Mouse (Mus musculus) embryonic facial prominence, embryonic 10.5 days (tissue): Measurements from ENCODE around the gene A630076J17Rik. TPM values are rescaled to one million over a fixed set of nuclear protein-coding genes. Genes with fewer than 3 reads are reported as not detected.

Experiments used
- DNase-seq: peaks from one replicate; pipeline ENCODE4 v3.0.0-alpha.2; 2017; ENCODE audit warnings: low spot score
- H3K27ac ChIP-seq: fragments of 300-500 bp; sonication (generic); replicated peaks from 2 replicates; pipeline ENCODE4 v1.5.1; 2016; ENCODE audit warnings: mild to moderate bottlenecking
- H3K27me3 ChIP-seq: fragments of 300-500 bp; sonication (generic); replicated peaks from 2 replicates; pipeline ENCODE4 v1.6.1; 2016; ENCODE audit warnings: low read depth, mild to moderate bottlenecking; ENCODE audit not compliant: poor library complexity, severe bottlenecking
- H3K36me3 ChIP-seq: fragments of 300-500 bp; sonication (generic); replicated peaks from 2 replicates; pipeline ENCODE4 v1.6.1; 2016; ENCODE audit warnings: mild to moderate bottlenecking, moderate library complexity
- H3K4me1 ChIP-seq: fragments of 300-500 bp; sonication (generic); 2 replicates; pipeline ENCODE4 v1.6.1; 2016
- H3K4me3 ChIP-seq: fragments of 300-500 bp; sonication (generic); 2 replicates; pipeline ENCODE4 v1.5.1; 2016; ENCODE audit warnings: mild to moderate bottlenecking, moderate library complexity
- H3K9me3 ChIP-seq: fragments of 300-500 bp; sonication (generic); 2 replicates; pipeline ENCODE4 v1.6.1; 2016; ENCODE audit warnings: mild to moderate bottlenecking
- WGBS: fragments of 180-500 bp; shearing (Covaris S2); methylation state at CpG from one replicate; pipeline ENCODE4 v1.1.7; 2016; 5-methylcytosine and 5-hydroxymethylcytosine counted together
- polyA plus RNA-seq: library from polyadenylated mRNA; unstranded; fragments of >200 nt; fragmentation: Nextera tagmentation; extraction: Ambion mirVana; gene quantifications from 2 replicates; pipeline ENCODE4 v1.2.1, GENCODE M21; 2016

A630076J17Rik gene
- polyA plus RNA-seq, 1 experiment from 2014 or later = not detected

DNA sequence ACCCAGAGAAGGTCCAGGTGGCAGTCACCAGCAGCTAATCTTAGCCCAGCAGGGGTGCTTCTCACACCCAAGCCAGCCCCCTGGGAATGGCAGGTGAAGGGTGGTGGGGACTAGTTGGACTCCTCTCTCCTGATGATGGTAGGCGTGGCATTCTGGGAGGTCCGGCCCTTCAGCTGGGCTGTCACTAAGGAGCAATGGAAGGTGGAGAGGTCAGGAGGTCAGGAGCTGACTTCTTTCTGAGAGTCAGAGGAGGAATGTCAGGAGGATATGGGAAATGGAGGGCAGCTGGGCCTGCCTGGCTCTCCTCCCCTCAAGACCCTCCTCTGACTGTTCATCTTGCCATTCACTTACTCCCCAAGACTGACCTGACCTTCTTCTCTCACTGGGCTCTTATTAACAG lies 7.6 kb downstream of the A630076J17Rik start:
- Histone ChIP-seq H3K4me3 (no peak overlapping the region), H3K27me3 (no peaks in the 10 kb centered on the region)

DNA sequence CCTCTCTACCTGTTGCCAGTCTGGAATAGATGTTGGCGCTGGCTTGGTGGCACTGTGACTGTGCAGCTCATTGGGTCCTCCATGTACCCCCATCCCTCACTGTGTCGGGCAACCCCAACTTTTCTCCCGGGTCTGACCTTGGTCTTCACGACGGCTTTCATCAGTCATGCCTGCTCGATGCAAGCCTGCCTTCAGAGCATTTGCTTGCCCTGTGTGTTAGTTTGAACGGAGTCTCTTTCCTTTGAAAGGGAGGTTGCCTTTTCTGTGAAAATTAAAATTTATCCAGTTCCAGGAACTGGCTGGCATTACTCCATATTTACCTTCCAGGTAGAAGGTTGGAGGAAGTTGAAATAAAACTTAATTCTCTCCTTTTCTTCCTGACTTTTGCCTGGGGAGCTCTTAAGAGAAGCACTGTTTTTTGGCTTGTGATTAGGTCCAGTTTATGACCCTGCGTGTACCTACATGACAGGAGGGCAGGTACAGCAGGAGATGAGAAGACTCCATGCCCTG lies 8.1 kb downstream of the A630076J17Rik start:
- H3K36me3 ChIP-seq = no peaks in the 10 kb centered on the region
- no peaks in the 10 kb centered on the region for H3K9me3 ChIP-seq
- no peak overlapping the region for H3K27ac ChIP-seq
- H3K27me3 ChIP-seq = no peaks in the 10 kb centered on the region
- H3K4me3 ChIP-seq = no peak overlapping the region
- WGBS = 92% methylated on average over 8 of the region's 8 CpGs
- H3K4me1 ChIP-seq = peaks cover 11% of the 10 kb centered on the region
- no peak for DNase-seq

More for the DNA sequence above, 7.6 kb downstream of the A630076J17Rik start:
- H3K36me3 ChIP-seq = no peaks in the 10 kb centered on the region
- no peak overlapping the region for H3K27ac ChIP-seq
- 50% methylated on average over 2 of the region's 2 CpGs for WGBS
- peaks cover 11% of the 10 kb centered on the region for H3K4me1 ChIP-seq
- H3K9me3 ChIP-seq = no peaks in the 10 kb centered on the region
- DNase-seq = no peak

DNA sequence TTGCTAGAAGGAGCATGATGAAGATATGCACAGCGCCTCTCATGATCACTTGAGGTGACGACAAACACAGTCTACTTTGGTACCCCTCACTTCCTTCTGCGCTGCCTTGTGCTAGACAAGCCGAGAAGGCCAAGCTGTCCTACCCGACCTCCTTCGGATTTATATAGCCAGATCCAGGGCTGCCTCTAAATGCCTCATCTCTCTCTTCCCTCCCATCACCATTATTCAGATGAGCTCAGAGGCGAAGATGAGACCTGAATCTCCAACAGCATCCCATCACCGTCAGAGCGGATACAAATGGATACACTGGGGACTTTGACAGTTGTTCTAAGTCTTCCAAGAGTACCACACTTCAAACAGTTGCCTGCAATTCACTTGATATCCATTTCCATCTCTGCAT lies 9.2 kb downstream of the A630076J17Rik start, which contains the start of gene Prok1:
Prok1 (minus strand) TSS at position 101 of the 400 bp plus-strand sequence.
- peaks cover 11% of the 10 kb centered on the region for H3K4me1 ChIP-seq
- H3K9me3 ChIP-seq = no peaks in the 10 kb centered on the region
- DNase-seq = no peak
- WGBS = 88% methylated on average over 9 of the region's 9 CpGs
- no peaks in the 10 kb centered on the region for H3K27me3 ChIP-seq
- H3K4me3 ChIP-seq = no peak within 1 kb of the TSS
- H3K36me3 ChIP-seq = no peaks in the 10 kb centered on the region
- no peak within 1 kb of the TSS for H3K27ac ChIP-seq

DNA sequence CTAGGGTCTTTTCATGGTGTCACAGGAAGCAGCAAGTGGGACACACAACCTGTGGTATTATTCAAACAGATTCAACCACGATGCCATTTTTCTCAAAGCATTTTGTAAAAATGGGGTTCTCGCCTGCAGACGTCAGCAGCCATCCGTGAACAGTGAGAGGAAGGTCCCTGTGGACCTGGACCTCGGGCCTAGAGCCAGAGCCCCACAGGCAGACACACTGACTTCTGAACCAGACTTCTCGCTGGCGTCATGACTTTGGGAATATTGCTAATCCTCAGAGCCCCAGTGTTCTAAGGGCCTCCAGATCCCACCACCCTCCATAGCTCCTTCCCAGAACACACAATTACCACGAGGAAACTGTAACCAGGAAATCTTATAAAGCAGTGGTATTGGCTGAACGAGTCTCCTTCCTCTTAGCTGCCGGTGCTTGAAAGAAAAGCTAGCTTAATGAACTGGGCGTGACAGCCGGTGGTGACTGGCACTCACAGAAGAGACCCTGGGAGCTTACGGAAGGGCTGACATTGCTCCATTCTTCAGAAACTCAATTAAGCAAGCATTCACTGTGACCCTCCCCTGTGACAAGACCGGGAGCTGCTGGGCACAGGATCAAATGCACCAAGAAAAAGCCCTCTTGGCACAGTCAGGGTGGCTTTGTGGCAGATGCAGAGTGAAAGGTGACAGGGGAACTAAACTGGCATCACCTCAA lies 11.1 kb downstream of the A630076J17Rik start:
- H3K27me3 ChIP-seq = no peaks in the 10 kb centered on the region
- no peaks in the 10 kb centered on the region for H3K36me3 ChIP-seq
- peaks cover 11% of the 10 kb centered on the region for H3K4me1 ChIP-seq
- no peak overlapping the region for H3K4me3 ChIP-seq
- 44% methylated on average over 14 of the region's 14 CpGs for WGBS
- no peak for DNase-seq
- H3K9me3 ChIP-seq = no peaks in the 10 kb centered on the region
- no peak overlapping the region for H3K27ac ChIP-seq

DNA sequence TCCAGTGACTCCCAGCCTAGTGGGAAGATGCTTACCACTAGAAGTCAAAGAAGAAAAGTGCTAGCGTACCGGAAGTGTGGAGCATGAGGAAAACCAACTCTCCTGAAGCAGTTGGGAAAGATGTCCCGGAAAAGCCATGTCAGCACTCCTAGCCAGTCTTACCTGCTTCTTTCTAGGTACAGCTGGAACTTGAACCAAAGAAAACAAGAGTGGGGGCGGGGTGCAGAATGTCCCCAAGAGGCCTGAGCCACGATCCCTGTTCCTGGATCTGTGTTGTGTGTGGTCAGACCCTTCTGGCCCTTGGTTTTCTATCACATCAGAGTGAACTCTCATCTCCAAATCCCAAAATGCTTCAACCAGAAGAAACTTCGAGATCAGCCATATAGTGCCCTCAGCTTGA lies 16.5 kb downstream of the A630076J17Rik start:
- H3K27me3 ChIP-seq = no peaks in the 10 kb centered on the region
- WGBS = 77% methylated on average over 6 of the region's 6 CpGs
- peaks cover 15% of the 10 kb centered on the region; the same call in 1 of the 2 replicates for H3K4me1 ChIP-seq
- no peak overlapping the region for H3K4me3 ChIP-seq
- H3K36me3 ChIP-seq = no peaks in the 10 kb centered on the region
- H3K27ac ChIP-seq = no peak overlapping the region
- no peak for DNase-seq
- no peaks in the 10 kb centered on the region for H3K9me3 ChIP-seq

DNA sequence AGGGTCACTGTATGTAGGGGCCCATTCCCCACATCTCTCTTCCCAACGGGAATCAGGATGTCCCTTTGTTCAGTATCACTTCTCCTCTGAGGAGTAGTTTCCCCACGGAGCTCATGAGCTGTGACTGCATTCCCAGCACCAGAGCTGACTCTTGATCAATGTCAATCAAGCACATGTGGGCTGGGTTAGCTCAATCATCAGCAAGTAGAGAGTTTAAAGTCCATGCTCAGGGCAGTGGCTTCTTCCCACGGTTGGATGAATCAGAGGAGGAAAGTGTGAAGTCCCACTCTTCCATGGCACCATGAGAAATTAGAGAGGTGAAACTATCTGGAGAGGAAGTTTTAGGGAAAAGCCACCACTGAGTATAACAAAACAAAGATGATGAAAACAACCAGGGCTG lies 18.6 kb downstream of the A630076J17Rik start:
- Histone ChIP-seq H3K9me3 (no peaks in the 10 kb centered on the region), H3K4me3 (no peak overlapping the region), H3K4me1 (peaks cover 19% of the 10 kb centered on the region; the same call in 1 of the 2 replicates), H3K27ac (no peak overlapping the region), H3K36me3 (no peaks in the 10 kb centered on the region), H3K27me3 (no peaks in the 10 kb centered on the region; the same call in 1 of the 2 replicates)
- DNase-seq = no peak
- WGBS = 52% methylated on average over 3 of the region's 3 CpGs

DNA sequence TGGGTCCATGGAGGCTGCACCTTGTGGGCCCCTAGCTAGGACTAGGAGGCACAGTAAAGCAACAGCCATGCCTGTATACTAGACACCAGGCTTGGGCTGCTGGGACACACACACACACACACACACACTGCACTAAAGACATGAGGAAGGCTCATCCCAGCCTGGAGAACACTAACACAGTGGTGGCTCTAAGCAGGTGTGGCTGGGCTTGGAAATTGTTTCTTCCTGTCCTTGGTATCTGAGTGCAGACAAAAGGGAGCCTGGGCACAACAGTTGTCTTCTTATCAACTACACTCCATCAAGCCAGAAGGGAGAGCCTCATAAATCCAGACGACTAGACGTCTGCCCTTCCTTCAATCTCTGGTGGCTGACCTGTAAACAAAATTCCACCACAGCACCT lies 19.9 kb downstream of the A630076J17Rik start:
- no peaks in the 10 kb centered on the region for H3K36me3 ChIP-seq
- no peaks in the 10 kb centered on the region; the same call in 1 of the 2 replicates for H3K27me3 ChIP-seq
- no peak overlapping the region for H3K27ac ChIP-seq
- 76% methylated on average over 2 of the region's 2 CpGs for WGBS
- no peaks in the 10 kb centered on the region for H3K9me3 ChIP-seq
- DNase-seq = no peak
- H3K4me1 ChIP-seq = peaks cover 19% of the 10 kb centered on the region; the same call in 1 of the 2 replicates
- H3K4me3 ChIP-seq = no peak overlapping the region

DNA sequence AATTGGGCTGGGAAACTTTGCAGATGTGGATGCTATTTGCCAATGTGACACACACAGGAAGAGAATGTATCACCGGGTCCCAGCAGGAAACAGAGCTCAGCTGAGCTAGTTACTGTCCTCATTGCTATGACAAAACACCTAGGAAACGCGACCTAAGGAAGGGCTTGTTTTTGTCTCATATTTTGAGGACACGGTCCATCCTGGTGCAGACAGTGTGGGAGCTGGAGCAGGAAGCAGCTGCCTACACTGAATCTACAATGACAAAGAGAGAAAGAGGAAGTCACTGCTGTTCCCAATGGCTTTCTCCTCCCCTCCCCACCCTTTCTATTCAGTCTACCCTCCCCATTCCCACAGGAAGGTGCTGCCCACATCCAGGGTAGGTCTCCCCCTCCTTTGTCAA lies 21.6 kb downstream of the A630076J17Rik start:
- DNase-seq = no peak
- WGBS = 81% methylated on average over 4 of the region's 4 CpGs
- Histone ChIP-seq H3K27me3 (no peaks in the 10 kb centered on the region; the same call in 1 of the 2 replicates), H3K4me3 (no peak overlapping the region), H3K9me3 (no peaks in the 10 kb centered on the region), H3K4me1 (peaks cover 16% of the 10 kb centered on the region; the same call in 1 of the 2 replicates), H3K27ac (no peak overlapping the region), H3K36me3 (no peaks in the 10 kb centered on the region)

DNA sequence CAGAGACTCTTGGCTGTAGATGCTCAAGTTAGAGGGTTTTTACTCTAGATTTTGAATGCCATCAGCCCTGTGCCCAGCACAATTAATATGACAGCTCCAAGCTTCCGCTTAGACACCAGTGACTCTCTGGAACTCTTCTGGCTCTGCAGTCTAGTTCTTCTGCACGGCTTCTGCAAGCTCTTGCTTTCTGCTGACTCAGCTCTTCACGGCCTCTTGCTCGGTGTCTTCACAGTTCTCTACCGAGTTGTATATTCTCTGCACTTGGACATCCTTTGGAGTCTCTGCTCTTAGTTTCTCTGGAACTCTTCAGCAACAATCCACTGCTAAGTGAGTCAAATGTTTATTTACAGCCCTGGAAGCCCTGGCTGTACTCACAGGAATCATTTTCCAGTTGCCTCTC lies 23.5 kb downstream of the A630076J17Rik start:
- Histone ChIP-seq H3K36me3 (no peaks in the 10 kb centered on the region), H3K27ac (no peak overlapping the region), H3K27me3 (no peaks in the 10 kb centered on the region; the same call in 1 of the 2 replicates), H3K9me3 (no peaks in the 10 kb centered on the region), H3K4me1 (0 out of 2 replicates have a peak, but pooled peaks cover 11% of the 10 kb centered on the region), H3K4me3 (no peak overlapping the region)
- WGBS = 82% methylated on average over 5 of the region's 5 CpGs
- no peak for DNase-seq

DNA sequence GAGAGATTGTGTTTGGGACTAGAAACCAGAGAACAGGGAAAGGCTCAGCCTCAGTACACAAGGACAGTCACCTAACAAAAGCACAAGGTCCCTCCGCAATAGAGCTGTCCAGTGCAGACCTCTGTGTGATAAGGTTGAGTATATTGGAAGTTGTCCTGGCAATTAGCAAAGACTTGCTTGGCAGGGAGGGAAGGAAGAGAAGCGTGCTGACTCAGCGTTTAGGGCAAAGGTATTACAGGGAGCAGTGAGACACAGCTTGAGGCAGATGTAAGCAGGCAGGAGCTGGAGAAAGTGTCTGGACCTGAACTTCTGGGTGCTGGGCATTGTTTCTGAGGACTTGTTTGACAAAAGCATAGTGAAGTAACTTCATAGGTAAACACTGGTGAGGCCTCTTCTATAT lies 25.6 kb downstream of the A630076J17Rik start:
- DNase-seq = no peak
- Histone ChIP-seq H3K4me1 (peaks cover 9% of the 10 kb centered on the region), H3K36me3 (no peaks in the 10 kb centered on the region), H3K27ac (no peak overlapping the region), H3K27me3 (no peaks in the 10 kb centered on the region; the same call in 1 of the 2 replicates), H3K9me3 (no peaks in the 10 kb centered on the region), H3K4me3 (no peak overlapping the region)
- WGBS = 82% methylated on average over 3 of the region's 3 CpGs

DNA sequence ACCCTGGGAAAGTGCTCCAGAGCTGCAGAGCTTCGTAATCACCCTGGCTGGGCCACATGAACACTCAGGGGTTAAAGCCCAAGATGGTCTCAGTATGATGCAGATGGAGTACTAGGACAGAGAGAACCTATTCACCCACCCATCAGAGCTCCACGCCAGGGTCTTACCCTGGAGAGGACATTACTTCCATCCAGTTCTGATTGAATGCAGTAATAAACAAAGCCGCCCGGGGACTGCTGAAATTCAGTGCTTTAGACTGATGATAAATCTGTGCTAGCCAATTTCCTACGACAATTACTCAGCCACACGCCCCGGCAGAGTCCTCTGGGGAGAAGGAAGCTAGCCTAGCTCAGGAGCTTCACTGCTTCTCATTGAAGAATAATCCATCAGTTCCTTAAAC lies 26.3 kb downstream of the A630076J17Rik start:
- no peak for DNase-seq

DNA sequence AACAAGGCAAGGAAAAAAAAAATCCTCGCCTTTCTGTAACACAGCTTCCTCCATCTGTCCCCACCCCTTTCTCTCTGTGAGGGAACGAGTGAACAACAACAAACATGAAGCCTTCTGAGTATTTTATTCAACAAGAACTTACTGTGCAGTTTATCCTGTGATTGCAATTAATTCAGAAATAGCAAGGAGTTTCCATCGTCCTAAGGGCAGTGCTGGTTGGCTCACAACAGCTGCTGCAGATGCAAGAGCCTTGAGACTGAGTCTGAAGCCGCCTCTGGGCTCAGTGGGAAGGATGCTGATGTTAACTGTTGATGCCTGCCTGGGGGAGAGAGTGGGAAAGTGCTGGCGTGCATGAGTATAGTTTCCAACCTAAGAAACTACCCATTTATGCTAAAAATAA lies 27.5 kb downstream of the A630076J17Rik start:
- 61% methylated on average over 5 of the region's 5 CpGs for WGBS
- Histone ChIP-seq H3K36me3 (no peaks in the 10 kb centered on the region), H3K27ac (no peak overlapping the region), H3K9me3 (no peaks in the 10 kb centered on the region), H3K27me3 (no peaks in the 10 kb centered on the region; the same call in 1 of the 2 replicates), H3K4me1 (peaks cover 15% of the 10 kb centered on the region), H3K4me3 (no peak overlapping the region)
- DNase-seq = no peak

More for the DNA sequence above, 26.3 kb downstream of the A630076J17Rik start:
- H3K36me3 ChIP-seq = no peaks in the 10 kb centered on the region
- H3K4me3 ChIP-seq = no peak overlapping the region
- H3K4me1 ChIP-seq = peaks cover 17% of the 10 kb centered on the region
- no peaks in the 10 kb centered on the region; the same call in 1 of the 2 replicates for H3K27me3 ChIP-seq
- no peak overlapping the region for H3K27ac ChIP-seq
- no peaks in the 10 kb centered on the region for H3K9me3 ChIP-seq
- 80% methylated on average over 7 of the region's 7 CpGs for WGBS
